Mouse (Mus musculus): ENCODE data around the gene Parp14.
"Not testable (repeated sequence)": the region's sequence is repeated elsewhere in the genome, so short reads cannot be mapped to it uniquely, and the experiment has no call there.

The Parp14 gene

DNA sequence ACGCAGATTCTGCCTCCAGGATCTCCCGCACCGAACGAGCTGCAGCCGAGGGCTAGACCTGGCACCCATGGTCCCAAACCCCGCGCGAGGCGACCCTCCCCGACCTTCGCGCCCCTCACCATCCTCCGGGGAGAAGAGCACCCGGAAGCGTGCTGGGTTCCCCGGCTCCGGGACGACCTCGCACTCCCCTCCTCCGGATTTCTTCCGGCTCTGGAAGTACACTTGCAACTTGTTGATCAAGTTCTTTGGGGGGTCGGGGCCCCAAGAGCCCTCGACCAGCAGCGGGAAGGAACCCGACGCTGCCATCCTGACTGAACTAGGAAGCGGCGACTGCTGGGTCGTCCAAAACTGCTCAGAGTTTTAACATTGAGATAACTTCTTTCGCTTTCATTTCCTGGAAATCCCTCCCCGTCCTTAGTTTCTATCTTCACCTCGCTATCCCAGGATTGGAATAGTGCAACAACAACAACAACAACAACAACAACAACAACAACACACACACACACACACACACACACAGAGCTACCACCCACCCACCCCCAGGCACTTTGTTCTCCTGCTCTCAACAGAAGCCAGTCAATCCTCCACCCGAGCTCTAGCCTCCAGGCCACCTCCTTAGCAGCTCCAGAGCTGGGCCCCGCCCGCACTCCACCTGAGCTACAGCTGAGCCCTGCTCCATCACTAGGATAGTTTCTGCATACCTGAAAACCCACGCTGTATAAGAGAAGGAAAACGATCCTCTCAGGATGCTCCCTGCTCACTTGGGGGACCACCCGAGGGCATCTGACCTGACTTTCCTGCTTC, at the start of gene Parp14:
Gene Parp14, minus strand, starts transcription at position 497 of the 804 bp plus-strand sequence.
- DNase-seq = no peak

DNA sequence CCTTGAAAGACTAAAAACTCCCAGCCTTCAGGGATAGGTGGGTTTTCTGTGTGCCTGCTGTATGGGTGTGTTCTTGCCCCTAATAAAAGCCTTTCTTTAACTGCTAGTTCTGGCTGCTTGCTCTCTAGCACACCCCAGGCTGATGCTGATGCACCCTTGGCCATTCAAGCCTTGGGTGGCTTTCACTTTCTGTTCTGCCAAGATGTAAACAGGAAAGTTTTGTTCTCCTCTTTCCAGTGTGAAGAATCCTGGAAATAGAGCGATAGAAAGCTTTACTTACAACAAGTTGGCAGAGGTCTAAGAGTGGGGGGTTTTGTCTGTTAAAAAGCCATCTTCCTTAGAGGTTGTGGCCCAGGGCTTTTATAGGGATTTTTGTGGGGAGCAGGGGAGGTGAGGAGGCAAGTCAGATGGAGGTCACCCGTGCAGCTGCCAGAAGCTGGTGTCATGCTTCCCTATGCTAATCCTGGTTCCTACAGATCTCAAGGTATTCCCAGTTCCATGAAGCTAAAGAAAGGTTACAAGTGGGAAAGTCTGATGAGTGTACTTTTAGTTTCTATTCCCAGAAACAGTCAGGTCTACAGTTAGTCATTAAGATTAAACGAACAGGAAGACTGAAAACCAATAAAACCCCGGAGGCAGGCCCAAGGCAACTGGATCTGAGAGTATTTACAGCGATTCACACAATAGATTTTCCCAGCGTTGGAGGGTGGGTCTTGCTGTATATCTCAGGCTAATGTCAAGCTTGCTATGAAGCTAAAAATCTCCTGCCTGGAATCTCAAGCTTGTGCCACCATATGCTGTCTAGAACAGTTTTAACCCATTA, 47.6 kb upstream of the Parp14 start:
- no peak for DNase-seq

DNA sequence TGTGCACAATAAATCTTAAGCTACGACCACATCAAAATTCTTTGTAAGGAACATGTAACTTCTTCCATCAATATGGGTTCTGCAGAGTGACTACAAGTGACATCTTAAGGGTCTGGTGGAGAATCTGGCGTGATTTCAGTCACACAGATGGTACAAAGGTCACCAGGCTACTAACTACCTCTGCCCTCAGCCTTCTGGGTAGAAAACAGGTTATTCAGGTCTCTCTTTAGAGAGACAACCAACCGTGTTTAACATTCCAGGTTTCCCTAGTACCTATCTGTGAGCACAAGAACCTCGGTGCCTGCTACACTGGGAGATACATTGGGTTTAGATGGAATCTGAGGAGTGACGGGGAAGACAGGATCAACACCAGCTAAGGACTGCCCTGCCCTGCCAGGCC, 43.0 kb upstream of the Parp14 start:
- no peak for DNase-seq

DNA sequence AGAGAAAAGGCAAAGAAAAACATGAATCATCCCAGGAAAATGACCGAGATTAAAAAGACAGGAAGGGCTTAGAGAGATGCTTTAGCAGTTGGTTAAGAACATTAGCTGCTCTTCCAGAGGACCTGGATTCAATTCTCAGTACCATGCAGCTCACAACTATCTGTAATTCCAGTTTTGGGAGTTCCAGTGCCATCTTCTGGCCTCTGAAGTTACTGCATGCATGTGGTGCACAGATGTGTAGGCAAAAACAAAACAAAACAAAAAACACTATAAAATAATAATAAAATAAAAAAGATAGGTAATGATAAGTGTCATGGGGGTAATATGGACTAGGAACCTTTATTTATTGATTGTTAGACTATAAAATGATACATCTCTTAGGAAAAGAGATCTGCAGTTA, 42.2 kb upstream of the Parp14 start:
- no peak for DNase-seq

DNA sequence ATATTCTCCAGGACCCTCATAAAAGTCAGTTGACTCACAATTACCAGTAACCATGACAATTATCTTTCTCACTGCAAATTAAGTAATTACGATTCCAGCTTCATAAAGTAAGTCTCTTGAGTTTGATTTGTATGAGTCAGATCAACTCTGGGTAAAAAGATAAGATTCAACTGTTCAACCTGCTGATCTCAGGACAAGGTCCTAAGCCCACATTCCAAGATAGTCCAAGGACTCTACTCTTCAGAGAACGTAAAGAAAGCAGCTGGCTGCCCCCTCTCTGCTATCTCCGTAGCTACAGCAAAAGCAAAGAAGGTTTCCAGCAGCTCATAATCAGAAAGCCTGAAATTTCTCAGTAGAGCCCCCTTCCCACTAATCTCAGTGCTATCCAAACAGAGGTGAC, 40.1 kb upstream of the Parp14 start:
- no peak for DNase-seq

DNA sequence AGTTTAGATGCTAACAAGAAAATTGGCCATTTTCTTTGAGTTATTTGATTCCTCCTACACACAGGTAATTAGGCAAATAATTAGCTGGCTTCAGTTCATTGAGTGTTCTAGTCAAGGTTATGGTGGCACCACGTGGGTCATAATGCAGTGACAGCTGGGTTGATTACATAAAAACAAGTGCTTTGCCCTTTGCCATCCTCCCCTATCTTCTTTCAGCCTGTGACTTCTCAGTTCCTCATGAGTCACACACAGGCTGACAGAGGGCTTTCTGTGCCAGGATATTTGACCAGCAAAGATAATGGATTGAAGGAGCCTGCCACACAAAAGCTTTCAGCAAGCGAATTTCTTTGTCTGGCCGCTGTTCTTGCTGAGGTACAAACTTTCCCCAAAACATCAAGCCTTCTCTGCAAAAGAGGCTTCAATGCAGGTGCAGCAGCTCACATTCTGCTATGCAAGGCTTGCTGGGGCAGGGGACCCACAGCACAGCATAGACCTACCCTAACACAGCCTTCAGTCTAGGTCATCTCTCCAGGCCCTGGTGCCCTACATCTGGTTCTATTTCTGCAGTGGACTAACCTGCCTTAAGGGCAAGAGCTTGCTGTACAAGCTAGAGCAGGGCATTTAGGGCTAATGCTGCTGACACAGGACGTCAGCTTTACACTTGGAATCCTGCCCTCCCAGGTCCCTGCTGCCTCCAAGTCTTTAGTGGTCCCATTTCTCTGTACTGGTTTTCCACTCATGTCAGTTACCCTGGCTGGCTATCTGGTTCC, 36.3 kb upstream of the Parp14 start:
- DNase-seq = no peak

DNA sequence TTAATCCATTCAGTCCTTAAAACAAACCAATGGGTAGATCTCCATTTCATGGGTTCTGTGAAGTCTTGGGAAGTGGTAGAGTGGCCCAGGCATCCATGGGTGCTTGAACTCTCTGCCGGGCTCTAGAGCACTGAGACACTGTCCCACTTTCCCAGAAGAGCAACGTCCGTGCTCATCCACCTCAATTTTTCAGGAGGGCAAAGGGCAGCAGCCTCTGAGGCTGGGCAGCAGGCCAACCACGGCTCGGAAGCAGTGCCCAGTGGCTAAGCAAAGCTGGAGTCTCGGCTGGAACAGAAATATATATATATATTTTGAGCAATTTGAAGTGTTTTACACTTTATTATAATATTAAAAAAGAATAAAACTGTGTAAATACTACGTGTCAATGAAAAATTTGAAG, 35.5 kb upstream of the Parp14 start:
- DNase-seq = no peak

DNA sequence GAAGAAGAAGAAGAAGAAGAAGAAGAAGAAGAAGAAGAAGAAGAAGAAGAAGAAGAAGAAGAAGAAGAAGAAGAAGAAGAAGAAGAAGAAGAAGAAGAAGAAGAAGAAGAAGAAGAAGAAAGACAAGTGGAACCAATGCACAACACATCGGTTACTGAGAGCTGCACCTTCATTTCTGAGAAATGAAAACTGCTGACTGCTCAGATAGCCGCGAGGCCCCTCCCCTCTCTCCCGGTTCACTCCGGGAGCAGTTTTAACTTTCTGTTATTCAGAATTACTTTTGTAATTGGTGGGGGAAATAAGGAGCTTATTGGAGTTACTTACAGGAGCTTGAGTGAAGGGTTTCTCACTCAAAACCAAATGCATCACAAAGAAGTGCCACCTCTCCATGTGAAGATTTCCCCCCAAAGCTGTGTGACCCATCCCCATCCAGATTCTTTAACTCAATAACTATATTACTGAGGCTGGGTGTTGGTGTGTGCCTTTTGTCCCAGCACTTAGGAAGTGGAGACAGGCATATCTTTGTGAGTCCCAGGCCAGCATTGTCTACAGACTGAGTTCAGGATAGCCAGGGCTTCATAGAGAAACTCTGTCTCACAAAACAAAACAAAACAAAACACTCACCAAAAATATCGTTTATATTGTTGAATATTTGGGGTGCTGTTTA, 34.6 kb upstream of the Parp14 start:
- no peak for DNase-seq

DNA sequence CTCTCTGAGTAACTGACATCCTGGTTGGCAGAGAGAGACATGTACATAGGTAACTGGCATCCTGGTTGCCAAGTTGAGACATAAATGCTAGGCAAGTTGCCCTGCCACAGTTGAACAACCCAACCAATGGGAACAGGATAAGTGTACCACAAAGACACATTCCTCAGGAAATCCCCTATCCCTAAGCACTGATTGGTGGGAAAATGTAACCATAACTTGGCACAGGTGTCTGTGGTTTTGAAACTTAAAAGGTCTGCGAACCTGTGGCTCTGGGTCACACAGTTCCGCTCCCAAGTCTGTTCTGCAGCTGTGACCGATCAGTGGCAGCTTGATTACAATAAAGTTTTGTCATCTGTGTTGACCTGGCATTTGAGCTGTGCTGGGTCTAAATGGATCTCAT, 34.0 kb upstream of the Parp14 start:
- DNase-seq = no peak

DNA sequence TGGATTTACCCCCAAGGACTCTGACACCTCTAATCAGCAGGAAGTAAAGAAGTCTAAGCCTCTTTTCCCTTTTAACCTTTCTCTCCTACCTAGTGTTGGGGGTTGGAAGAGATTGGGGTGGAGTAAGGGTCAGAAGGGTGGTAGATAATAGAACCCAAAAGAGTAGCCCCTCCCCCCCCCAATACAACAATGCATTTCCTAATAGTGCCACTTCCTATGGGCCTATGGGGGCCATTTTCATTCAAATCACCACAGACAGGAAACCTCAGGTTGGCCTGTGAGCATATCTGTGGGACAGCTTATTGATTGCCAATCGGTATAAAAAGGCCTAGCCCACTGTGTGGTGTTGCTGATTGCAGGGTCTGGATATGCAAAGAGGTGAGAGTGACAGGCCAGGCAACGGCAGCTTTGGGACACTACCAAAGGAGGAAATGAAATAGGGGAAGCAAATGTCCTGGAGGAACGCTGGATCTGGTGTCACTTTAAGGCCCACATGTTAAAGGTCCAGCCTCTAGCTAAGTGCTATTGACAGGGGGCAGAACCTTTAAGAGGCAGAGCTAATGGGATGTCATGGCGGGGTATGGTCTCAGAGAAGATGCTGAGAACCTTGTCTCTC, 32.9 kb upstream of the Parp14 start:
- DNase-seq = no peak

DNA sequence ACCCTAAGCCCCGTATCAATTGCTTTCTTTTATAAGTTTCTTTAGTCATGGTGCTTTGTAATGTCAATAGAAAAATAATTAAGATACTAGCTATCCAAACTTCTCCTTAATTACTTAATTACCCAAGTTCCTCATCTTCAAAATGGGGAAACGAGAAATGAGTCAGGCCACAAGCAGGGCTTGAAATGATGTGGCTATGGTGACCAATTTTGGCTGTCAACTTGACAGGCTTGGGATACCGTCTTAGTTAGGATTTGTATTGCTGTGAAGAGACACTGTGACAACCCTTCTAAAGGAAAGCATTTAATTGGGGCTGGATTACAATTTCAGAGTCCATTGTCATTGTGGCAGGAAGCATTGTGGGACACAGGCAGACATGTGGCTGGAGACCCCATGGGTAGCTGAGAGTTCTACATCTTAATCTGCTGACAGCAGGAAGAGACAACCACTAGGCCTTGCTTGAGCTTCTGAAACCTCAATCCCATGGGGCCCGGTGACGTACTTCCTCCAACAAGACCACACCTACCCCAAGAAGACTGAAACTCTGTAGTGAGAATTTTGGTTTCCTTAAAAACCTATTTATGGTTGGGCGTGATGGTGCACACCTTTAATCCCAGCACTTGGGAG, 31.8 kb upstream of the Parp14 start:
- DNase-seq = no peak

DNA sequence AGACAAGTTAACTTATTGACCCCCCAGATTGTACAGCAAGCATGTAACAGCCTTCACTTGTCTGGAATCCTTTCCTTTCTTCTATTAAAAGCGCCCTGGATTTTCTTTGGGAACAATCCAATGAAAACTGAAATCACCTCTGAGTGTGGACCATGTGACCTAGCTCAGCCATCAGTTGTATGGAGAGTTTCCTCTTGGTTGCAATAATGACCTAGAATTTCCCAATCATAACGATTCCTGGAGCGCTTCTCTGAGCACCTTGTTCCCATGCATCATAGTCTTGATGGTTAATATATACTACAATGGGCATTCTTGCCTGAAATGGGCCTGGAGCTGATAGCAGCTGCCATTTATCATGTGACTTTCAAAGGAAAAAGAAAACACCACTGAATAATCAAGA, 29.2 kb upstream of the Parp14 start:
- DNase-seq = no peak

DNA sequence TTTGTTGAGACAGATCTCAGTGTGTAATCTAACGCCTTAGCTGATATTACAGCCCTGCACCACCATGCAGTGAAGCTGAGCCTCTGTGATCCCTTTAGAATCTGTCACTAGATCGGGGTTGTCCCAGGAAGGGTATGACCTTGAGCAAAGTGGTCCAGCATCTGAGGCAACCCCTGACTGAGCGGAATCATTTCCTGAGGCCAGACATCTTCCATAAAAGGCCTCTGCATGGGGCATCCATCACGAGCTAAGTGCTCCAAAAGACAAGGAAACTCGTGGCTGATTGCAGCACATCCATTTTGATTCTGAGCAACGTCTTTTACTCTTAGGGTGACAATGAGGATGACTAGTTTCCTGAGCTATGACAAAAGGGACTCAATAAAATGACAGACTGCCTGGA, 23.7 kb upstream of the Parp14 start:
- no peak for DNase-seq

DNA sequence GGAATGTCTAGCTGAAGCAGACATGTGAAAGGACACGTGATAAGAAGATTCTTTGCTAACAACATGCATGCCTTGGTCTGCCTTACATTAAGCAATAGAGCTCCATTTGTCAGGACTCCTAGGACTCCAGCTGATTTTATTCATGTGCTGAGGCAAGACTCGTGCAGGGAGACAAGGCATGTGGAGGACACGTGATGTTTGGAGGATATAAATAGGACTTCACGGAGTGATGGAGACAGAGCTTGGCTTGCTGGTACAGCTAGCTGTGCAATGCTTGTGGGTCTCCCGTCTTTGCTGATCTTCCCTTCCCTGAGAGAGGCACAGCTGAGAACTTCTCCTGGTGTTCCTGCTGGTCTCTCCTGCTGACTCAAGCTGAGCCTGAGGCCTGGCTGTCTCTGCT, 20.3 kb upstream of the Parp14 start:
- not testable (repeated sequence) for DNase-seq

DNA sequence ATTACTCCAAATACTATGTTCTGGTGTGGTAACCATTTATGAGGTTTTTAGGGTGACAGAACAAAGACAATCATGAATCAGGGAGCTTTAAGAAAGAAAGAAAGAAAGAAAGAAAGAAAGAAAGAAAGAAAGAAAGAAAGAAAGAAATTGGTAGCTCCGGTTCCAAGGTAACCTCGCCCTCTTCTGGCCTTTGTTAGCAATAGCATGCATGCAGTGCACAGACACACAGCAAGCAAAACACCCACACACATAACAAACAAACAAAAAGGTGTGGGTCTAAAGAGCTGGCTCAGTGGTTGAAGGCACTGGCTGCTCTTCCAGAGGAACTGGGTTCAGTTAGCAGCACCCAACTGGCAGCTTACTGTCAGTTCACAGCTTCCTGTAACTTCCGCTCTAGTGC, 19.3 kb upstream of the Parp14 start:
- DNase-seq = no peak

DNA sequence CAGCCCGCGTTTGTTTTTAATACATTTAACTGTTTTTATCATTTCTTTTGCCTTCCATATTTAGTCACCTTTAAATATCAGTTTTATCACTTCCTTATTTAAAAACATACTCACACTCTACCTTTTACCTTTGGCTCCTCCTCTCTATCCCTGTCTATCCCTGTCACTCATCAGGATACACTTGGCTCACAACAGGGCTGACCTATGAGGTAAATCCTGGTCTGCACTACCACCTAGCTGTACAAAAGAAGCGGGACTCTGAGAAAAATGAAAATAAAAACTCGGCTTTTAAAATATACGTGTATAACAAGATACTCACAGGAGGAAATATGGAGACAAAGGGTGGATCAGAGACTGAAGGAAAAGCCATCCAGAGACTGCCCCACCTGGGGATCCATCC, 17.6 kb upstream of the Parp14 start:
- no peak for DNase-seq

DNA sequence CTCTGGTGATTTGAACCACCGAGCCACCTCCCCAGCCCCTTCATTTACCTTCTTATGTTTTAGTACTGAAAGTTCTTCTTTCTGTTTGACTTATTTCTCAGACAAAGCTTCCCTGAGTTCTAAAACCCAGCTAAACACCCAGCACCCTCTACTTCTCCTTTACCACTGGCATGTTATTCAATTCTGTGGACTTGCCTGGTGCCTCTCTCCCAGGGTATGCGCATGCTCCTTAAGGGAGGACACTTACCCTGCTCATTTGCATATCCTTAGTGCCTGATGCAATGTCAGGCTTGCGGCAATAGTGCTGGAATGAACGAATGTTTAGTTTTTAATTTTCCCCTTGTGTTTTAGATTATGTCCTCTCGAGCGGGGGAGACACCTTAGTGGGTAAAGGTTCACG, 16.8 kb upstream of the Parp14 start:
- DNase-seq = no peak

DNA sequence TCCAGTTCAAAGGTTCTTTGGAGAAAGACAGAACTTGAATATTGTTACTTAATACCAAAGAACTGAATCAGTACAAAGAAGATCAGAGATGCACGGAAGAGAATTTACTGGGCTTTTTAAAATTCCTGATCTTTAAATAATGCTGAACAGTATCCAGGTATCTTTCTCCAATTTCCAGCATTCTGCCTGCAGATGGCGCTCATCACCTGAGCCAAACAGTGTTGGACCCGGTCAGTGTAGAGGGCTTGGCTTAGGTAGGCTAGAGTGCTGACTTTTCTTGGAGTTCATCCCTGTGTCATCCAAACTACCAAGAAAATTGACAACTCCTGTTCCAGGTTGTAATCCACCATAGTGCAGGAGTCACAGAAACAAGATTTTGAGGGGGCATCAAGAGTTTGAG, 3.1 kb upstream of the Parp14 start:
- no peak for DNase-seq

DNA sequence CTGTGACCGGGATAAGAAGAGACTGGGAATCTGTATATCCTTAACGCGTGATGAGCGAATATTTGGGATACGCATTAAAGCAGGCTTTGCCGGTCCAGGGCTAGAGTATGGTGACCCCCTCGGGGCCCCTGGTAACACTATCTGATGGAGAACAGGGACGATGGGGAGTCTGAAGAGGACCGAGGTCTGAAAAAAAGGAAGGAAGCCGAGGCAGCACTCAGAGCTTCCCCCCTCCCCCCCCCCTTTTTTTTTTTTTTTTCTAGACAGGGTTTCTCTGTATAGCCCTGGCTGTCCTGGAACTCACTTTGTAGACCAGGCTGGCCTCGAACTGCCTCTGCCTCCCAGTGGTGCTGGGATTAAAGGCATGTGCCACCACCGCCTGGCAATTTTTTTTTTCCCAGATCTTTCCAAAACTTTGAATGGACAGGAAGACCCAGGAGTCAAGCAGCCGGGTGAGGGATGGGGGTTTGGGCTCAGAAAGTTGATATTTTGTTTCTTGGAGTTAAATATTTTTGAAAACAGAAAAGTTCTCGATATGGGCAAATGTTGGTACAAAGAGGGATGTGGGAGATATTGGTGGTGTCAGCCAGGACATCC, 1.2 kb upstream of the Parp14 start:
- no peak for DNase-seq

DNA sequence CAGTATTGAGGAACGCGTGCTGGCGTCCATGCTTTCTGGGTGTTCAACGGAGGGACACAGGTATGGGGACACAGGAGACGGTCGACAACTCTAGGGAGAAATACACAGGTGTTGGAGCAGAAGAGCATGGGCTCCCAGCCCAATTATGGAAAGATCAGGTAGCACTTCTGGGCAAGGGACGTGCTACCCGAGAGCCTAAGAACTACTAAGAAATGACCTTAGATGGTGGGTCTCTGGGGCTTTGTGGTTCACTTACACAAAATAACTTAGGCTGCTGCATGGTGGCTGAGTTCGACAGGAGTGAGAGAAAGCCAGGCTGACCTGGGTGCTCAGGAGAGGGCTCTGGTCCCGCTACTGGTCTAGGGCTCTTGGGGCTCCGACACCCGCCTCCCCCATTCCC, 554 bp upstream of the Parp14 start:
- no peak for DNase-seq

DNA sequence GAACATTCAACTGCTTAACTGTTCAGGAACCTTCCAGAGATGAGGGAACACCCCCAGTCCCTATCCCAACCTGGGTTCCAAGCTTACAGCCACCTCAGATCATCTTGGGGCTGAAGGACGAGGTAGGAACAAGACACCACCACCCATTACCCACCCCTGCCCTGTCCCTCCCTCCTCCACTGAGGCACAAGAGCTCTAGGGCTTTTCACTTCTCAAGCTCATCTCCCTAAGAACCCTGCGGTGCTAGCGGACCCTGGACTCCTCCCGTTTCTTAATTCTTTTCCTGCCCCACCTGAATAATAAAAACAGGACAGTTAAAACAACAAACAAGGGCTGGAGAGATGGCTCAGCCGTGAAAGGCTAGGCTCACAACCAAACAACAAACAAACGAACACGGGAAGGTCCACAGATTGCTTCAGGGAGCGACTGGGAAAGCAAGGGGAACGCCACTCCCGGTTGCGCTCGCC, 730 bp downstream of the Parp14 start:
- no peak for DNase-seq

DNA sequence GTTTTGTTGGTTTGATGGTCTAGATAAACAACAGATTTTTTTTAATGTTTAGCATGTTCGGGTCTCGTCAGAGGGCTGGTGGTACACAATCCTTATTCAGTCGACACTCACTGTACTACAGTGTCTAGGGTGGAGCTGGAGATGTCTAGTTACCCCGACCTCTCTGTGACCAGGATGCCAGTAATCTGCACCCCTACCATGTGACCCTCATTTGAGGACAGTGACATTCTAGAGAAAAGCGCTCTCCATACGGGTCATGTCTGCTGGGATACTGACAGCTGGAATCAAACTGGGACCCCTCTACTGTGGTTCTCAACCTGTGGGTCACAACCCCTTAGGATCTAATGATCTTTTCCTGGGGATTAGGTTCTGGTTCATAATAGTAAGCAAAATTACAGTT, 1.7 kb downstream of the Parp14 start:
- no peak for DNase-seq

Measured in right cerebral cortex, adult 18-20 months (tissue).